Mouse (Mus musculus): Measurements from ENCODE around the gene Qk. TPM values are rescaled to one million over a fixed set of nuclear protein-coding genes. Genes with fewer than 3 reads are reported as not detected.

Gene Qk
- total RNA-seq, 4 experiments from 2014 or later: 375 to 387 (median 386) TPM

DNA sequence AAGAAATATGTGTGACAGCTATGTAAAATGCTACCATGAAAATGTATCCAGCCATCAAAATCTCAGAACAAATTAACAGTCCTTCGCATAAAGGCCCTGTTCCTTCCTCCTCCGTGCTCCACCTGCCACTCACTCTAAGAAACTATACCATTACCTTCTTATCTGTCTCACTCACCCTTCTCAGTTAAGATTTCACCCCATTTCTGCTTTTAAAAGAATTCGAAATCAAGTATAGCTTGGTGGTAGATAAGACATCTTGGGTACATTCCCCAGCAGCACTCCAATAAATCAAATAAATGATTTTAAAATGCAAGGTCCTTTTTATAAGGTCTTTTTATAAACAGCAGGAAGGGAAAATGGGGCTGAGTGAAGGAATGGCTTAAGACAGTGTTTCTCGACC, 53.4 kb downstream of the Qk start:
- no peak for DNase-seq (ENCODE audit: low spot score in 2 of 2)

GRCm38 (mm10) chr17:10251252-10251958, 68.2 kb downstream of the Qk start:
- no peak for DNase-seq (ENCODE audit: low spot score in 2 of 2)

DNA sequence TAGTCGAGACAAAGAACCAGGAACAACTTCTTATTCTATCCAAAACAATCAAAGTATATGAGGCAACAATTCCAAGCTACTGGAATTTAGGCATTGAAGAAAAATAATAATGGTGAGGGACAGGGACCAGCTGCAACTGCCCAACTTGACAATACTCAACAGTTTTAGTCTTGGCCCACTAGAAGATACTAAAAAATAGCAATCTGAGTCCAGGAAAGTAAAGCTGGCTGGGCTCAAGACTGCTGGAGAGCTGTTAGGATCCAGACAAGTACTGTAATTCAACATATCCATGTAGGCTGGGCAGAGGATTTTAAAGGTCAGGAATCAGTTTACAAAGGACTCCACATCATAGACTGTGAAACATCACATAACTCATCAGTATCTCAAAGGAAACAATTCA, 79.6 kb downstream of the Qk start:
- DNase-seq (ENCODE audit: low spot score in 2 of 2): no peak

GRCm38 (mm10) chr17:10236595-10236994, 83.1 kb downstream of the Qk start:
- DNase-seq (ENCODE audit: low spot score in 2 of 2): no peak

GRCm38 (mm10) chr17:10232406-10232805, 87.2 kb downstream of the Qk start:
- no peak for DNase-seq (ENCODE audit: low spot score in 2 of 2)

- no peak for DNase-seq (ENCODE audit: low spot score in 2 of 2)
These were observed 91.7 kb downstream of the Qk start for GRCm38 (mm10) chr17:10227798-10228538.

DNA sequence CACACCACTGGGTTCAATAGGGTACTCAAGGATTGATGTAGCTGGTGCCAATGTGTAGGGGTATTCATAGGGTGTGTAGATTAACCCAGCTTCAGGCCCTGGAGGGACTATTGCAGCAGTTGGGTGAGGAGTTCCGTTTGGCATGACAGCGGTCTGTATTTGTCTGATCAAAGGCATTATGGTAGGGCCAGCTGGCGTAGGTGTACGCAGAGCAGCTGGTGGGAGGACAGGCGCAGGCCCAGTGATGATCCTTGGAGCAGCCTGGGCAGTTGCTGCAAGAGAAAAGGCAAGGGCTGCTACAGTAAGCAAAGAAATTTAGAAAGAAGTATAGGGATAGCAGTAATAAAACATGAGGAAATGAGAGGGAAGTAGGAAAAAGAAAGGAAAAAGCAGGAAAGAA, 103.5 kb downstream of the Qk start:
- no peak for DNase-seq (ENCODE audit: low spot score in 2 of 2)

GRCm38 (mm10) chr17:10209154-10209777, 110.4 kb downstream of the Qk start:
- DNase-seq (ENCODE audit: low spot score in 2 of 2): no peak

GRCm38 (mm10) chr17:10198662-10199061, 121.0 kb downstream of the Qk start:
- DNase-seq (ENCODE audit: low spot score in 2 of 2): no peak

DNA sequence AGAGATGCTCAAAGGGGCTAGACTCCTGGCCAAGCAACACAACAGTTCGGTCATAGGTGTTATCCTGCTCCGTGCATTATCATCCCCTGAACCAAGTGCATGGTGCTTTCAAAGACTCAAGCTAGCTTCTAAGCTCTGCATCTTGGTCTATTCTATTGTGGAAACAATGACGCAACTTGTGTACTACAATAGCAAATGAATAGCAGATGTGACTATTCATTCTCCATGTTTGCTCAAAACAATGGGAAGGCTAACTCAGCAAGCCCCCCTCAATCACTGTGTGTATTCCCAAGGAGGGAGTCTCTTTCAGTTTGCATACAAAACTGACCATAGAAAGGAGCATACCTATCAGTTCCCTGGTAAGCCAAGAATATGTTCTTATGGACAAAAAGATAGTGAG, 121.4 kb downstream of the Qk start:
- no peak for DNase-seq (ENCODE audit: low spot score in 2 of 2)

- DNase-seq (ENCODE audit: low spot score in 2 of 2): no peak
These were observed 124.0 kb downstream of the Qk start for GRCm38 (mm10) chr17:10195703-10196102.

- no peak for DNase-seq (ENCODE audit: low spot score in 2 of 2)
These were observed 128.8 kb downstream of the Qk start for GRCm38 (mm10) chr17:10190857-10191256.

GRCm38 (mm10) chr17:10188481-10188880, 131.2 kb downstream of the Qk start:
- DNase-seq (ENCODE audit: low spot score in 2 of 2): no peak

- DNase-seq (ENCODE audit: low spot score in 2 of 2): no peak
These were observed 132.1 kb downstream of the Qk start for GRCm38 (mm10) chr17:10187431-10188020.

- DNase-seq (ENCODE audit: low spot score in 2 of 2): no peak
These were observed 137.9 kb downstream of the Qk start for GRCm38 (mm10) chr17:10181761-10182160.

- DNase-seq (ENCODE audit: low spot score in 2 of 2): no peak
These were observed 142.6 kb downstream of the Qk start for GRCm38 (mm10) chr17:10177096-10177495.

- no peak for DNase-seq (ENCODE audit: low spot score in 2 of 2)
These were observed 158.4 kb downstream of the Qk start for GRCm38 (mm10) chr17:10161258-10161657.

DNA sequence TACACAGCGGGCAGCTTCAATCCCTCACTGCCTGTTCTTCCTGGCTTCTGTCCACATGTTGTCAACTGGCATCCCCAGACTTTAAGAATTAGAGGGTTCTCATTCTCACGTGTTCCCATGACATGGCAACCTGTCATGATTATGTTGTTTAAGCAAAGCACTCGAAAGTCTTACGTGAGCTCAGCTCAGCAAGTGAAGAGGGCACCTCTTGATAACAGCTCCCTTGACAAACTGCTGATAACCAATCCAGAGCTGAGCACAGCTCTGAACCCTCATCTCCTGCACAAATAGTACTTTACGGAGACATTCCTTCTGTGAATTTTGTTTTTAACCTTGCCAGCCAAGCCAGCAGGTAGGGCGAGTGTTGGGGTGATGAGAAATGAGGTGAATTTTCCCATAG, 159.2 kb downstream of the Qk start:
- DNase-seq (ENCODE audit: low spot score in 2 of 2): no peak

GRCm38 (mm10) chr17:10152808-10153413, 166.7 kb downstream of the Qk start:
- DNase-seq (ENCODE audit: low spot score in 2 of 2): no peak

Measured in left cerebral cortex, adult 8-10 months (tissue).